Mouse (Mus musculus) liver, embryonic 11.5 days (tissue): ENCODE measurements around the gene Zbtb38. TPM values are rescaled to one million over a fixed set of nuclear protein-coding genes. Genes with fewer than 3 reads are reported as not detected.

Experiments used
- ATAC-seq: fragments of 200-750 bp; cut with Nextera tagmentation; replicated peaks from 2 replicates; pipeline ENCODE4 v1.8.0; 2017; ENCODE audit warnings: moderate number of reproducible peaks, mild to moderate bottlenecking, moderate TSS enrichment, moderate library complexity; ENCODE audit not compliant: low FRiP score
- DNase-seq: peaks from one replicate; pipeline ENCODE4 v3.0.0-alpha.2; 2017; ENCODE audit warnings: low spot score
- H3K27ac ChIP-seq: fragments of 300-500 bp; sonication (generic); 2 replicates; pipeline ENCODE4 v1.5.1; 2014; ENCODE audit warnings: mild to moderate bottlenecking, low read depth, low read length, control low read depth
- H3K27me3 ChIP-seq: fragments of 300-500 bp; sonication (generic); replicated peaks from 2 replicates; pipeline ENCODE4 v1.6.1; 2014; ENCODE audit warnings: low read length, mixed read lengths; ENCODE audit not compliant: control insufficient read depth, insufficient read depth
- H3K36me3 ChIP-seq: fragments of 300-500 bp; sonication (generic); 2 replicates; pipeline ENCODE4 v1.6.1; 2014; ENCODE audit warnings: mild to moderate bottlenecking, low read length, moderate library complexity, mixed read lengths; ENCODE audit not compliant: control insufficient read depth, insufficient read depth
- H3K4me1 ChIP-seq: fragments of 300-500 bp; sonication (generic); replicated peaks from 2 replicates; pipeline ENCODE4 v1.6.1; 2014; ENCODE audit warnings: low read length, mixed read lengths; ENCODE audit not compliant: control insufficient read depth, insufficient read depth
- H3K4me2 ChIP-seq: fragments of 300-500 bp; sonication (generic); 2 replicates; pipeline ENCODE4 v1.6.1; 2014; ENCODE audit warnings: mild to moderate bottlenecking, control low read depth, moderate library complexity
- H3K4me3 ChIP-seq: fragments of 300-500 bp; sonication (generic); 2 replicates; pipeline ENCODE4 v1.5.1; 2014; ENCODE audit warnings: low read depth, low read length, control low read depth
- H3K9ac ChIP-seq: fragments of 300-500 bp; sonication (generic); 2 replicates; pipeline ENCODE4 v1.6.1; 2014; ENCODE audit warnings: low read depth, low read length, control low read depth
- H3K9me3 ChIP-seq: fragments of 300-500 bp; sonication (generic); 2 replicates; pipeline ENCODE4 v1.6.1; 2016; ENCODE audit warnings: low read length, inconsistent platforms, mixed read lengths; ENCODE audit not compliant: control insufficient read depth
- WGBS: fragments of 180-500 bp; shearing (Covaris S2); extraction: QIAGEN DNeasy Blood & Tissue Kit; methylation state at CpG from one replicate; pipeline ENCODE4 v1.1.7; 2014; 5-methylcytosine and 5-hydroxymethylcytosine counted together
- polyA plus RNA-seq: library from polyadenylated mRNA; unstranded; fragments of >200 nt; fragmentation: Nextera tagmentation; extraction: Ambion mirVana; gene quantifications from 2 replicates; pipeline ENCODE4 v1.2.1, GENCODE M21; 2014

Gene Zbtb38
- polyA plus RNA-seq, 1 experiment from 2014 or later, result 10.1 TPM

DNA sequence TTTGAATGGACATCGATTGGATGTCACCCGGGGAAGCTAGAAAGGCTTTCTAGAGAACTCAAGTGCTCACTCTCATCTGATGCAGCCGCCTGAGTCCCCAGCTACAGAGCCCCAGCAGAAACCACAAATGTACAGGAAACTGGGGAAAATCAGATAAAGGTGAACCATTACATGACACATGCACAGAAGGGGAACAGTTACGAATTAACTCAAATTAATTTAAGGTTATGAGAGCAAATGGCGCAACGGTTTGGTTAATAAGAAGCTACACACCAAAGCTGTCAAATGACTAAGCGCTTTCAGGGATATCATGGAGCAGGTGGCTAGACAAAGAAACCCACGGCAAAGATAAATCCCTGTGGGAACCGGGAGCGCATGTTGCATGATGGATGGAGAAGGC, 35.2 kb upstream of the Zbtb38 start:
- H3K4me2 ChIP-seq, result no peak overlapping the region
- WGBS, result 61% methylated on average over 10 of the region's 10 CpGs
- ATAC-seq, result no peak

DNA sequence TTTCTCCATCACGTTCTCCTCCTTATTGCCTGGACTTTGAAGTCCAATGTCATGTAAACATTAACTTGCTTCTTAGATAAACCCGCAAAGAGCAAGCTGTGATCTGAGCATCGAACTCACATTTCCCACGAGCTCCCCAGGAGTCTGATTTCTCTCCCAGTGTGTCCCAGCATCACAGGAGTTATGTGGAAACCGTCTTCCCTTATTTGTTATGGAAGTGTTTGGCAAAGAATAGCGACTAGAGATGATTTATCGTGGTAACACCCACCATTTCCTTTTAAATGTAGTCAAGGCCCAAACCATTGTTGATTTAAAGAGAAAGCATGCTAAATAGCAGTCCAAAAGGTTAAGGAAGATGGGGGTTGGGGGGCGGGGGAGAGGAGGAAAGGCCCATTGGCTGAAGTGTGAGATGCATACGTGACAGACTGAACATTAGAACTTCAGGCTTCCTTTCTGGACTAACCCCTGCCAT, 33.3 kb upstream of the Zbtb38 start:
- ATAC-seq, result no peak
- Histone ChIP-seq H3K27me3 (no peaks in the 10 kb centered on the region), H3K36me3 (no peaks in the 10 kb centered on the region), H3K9me3 (no peaks in the 10 kb centered on the region), H3K4me1 (peaks cover 4% of the 10 kb centered on the region; the same call in 1 of the 2 replicates), H3K27ac (no peak overlapping the region), H3K4me2 (no peak overlapping the region), H3K9ac (no peak overlapping the region), H3K4me3 (no peak overlapping the region)
- DNase-seq, result no peak
- WGBS, result 42% methylated on average over 9 of the region's 9 CpGs

More for the DNA sequence above, 35.2 kb upstream of the Zbtb38 start:
- Histone ChIP-seq H3K4me1 (peaks cover 4% of the 10 kb centered on the region; the same call in 1 of the 2 replicates), H3K4me3 (no peak overlapping the region), H3K27me3 (no peaks in the 10 kb centered on the region), H3K9ac (no peak overlapping the region), H3K9me3 (no peaks in the 10 kb centered on the region), H3K36me3 (no peaks in the 10 kb centered on the region), H3K27ac (no peak overlapping the region)
- DNase-seq, result no peak

DNA sequence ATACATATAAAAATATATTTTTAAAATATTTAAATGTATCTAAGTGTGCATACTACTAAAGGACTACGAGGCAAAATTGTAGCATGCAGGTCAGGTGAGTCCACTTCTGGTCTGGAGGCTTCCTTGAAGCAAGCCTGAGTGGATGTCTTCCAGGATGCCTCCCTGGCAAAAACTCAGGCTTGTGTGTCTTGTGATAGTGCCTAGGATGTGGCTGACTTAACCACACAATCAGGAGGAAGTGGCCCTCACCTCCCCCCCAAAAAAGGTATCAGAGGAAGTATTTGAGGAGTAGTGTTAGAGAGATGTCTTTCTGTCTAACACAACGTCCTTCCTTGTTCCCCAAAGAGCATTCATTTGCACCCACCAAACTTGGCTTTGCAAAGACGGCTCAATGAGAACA, 32.6 kb upstream of the Zbtb38 start:
- ATAC-seq (no peak), DNase-seq (no peak)
- Histone ChIP-seq H3K36me3 (no peaks in the 10 kb centered on the region), H3K9ac (no peak overlapping the region), H3K9me3 (no peaks in the 10 kb centered on the region), H3K4me3 (no peak overlapping the region), H3K4me2 (no peak overlapping the region), H3K4me1 (peaks cover 4% of the 10 kb centered on the region; the same call in 1 of the 2 replicates), H3K27ac (no peak overlapping the region), H3K27me3 (no peaks in the 10 kb centered on the region)
- WGBS, result 36% methylated on average over 3 of the region's 3 CpGs

DNA sequence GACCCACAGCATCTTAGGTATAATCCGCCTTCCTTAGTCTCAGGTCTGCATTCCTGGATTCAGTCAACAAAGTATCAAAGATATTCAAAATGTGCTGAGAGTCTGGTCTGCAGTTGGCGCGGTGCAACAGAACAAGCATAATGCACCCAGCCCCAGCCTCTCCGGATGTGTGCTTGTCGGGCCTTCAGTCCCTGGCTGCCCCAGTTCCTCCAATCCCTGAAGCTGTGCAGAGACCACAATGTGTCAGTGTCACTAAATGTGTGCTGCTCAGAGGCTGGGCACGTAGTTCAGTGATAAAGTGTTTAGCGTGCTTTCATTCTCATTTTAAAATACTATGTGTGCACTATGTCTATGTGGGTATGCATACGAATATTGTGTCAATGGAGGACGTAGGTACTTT, 31.0 kb upstream of the Zbtb38 start:
- Histone ChIP-seq H3K4me3 (no peak overlapping the region), H3K4me2 (no peak overlapping the region), H3K36me3 (no peaks in the 10 kb centered on the region), H3K27ac (no peak overlapping the region), H3K4me1 (peaks cover 4% of the 10 kb centered on the region; the same call in 1 of the 2 replicates), H3K27me3 (no peaks in the 10 kb centered on the region), H3K9ac (no peak overlapping the region), H3K9me3 (no peaks in the 10 kb centered on the region)
- 71% methylated on average over 9 of the region's 9 CpGs for WGBS
- ATAC-seq, result no peak
- DNase-seq, result no peak

- no peaks in the 10 kb centered on the region for H3K9me3 ChIP-seq
- no peak overlapping the region for H3K9ac ChIP-seq
- no peaks in the 10 kb centered on the region for H3K36me3 ChIP-seq
- H3K27me3 ChIP-seq, result no peaks in the 10 kb centered on the region
- DNase-seq (no peak), ATAC-seq (no peak)
- no peak overlapping the region for H3K27ac ChIP-seq
- WGBS, result 63% methylated on average over 5 of the region's 5 CpGs
- no peak overlapping the region for H3K4me3 ChIP-seq
- no peak overlapping the region for H3K4me2 ChIP-seq
- H3K4me1 ChIP-seq, result peaks cover 4% of the 10 kb centered on the region; the same call in 1 of the 2 replicates
Measured at GRCm38 (mm10) chr9:96783258-96783657, 30.6 kb upstream of the Zbtb38 start.

DNA sequence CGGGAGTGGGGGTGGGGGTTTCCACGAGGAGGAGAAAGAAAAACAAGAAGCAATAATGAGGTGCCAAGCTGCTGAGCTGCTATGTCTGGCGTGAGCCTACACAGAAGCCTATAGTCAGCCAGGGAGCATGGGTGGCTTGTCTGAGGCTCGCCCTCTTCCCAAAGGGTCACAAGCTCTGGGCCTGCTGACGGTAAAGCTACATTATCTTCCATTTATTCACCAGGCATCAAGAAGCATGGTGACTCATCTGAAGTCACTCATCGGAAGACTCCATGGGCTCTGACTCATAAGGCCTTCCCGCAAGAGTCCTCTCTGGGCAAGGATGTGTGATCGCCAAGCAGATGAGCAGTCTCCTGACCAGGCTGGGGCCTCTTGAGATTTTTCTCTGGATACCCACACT, 29.4 kb upstream of the Zbtb38 start:
- Histone ChIP-seq H3K27ac (no peak overlapping the region), H3K27me3 (no peaks in the 10 kb centered on the region), H3K9ac (no peak overlapping the region), H3K9me3 (no peaks in the 10 kb centered on the region), H3K4me1 (peaks cover 4% of the 10 kb centered on the region; the same call in 1 of the 2 replicates), H3K36me3 (no peaks in the 10 kb centered on the region), H3K4me2 (no peak overlapping the region), H3K4me3 (no peak overlapping the region)
- 72% methylated on average over 8 of the region's 8 CpGs for WGBS
- ATAC-seq (no peak), DNase-seq (no peak)

- Histone ChIP-seq H3K27ac (no peak overlapping the region), H3K36me3 (no peaks in the 10 kb centered on the region), H3K4me3 (no peak overlapping the region), H3K4me1 (0 out of 2 replicates have a peak, but pooled peaks cover 2% of the 10 kb centered on the region), H3K27me3 (no peaks in the 10 kb centered on the region), H3K9ac (no peak overlapping the region), H3K9me3 (no peaks in the 10 kb centered on the region), H3K4me2 (no peak overlapping the region)
- DNase-seq (no peak), ATAC-seq (no peak)
- WGBS, result 21% methylated on average over 6 of the region's 6 CpGs
Measured at GRCm38 (mm10) chr9:96773146-96773545, 20.5 kb upstream of the Zbtb38 start.

DNA sequence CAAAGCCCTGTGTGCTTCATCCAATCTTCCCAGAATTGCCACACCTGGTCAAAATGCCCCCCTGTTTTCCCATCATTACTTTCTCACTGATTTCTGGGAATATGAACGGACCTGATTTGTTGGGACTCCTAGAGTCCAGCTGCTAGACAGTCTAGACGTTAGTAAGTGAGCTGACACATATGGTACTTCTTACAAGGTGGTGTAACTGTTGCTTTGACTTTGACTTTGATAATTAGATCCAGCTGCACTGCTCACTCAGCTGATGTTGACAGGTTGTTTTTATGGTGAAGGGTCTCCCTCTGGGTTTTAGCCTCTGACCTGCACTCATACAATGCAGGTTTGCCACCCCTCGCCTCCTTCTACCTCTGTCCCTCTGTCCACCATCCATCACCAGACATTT, 17.8 kb upstream of the Zbtb38 start:
- Histone ChIP-seq H3K4me1 (peaks cover 6% of the 10 kb centered on the region; the same call in 1 of the 2 replicates), H3K27me3 (no peaks in the 10 kb centered on the region), H3K9ac (no peak overlapping the region), H3K36me3 (no peaks in the 10 kb centered on the region), H3K4me2 (no peak overlapping the region), H3K27ac (no peak overlapping the region), H3K9me3 (no peaks in the 10 kb centered on the region), H3K4me3 (no peak overlapping the region)
- DNase-seq (no peak), ATAC-seq (no peak)
- 71% methylated on average over 3 of the region's 3 CpGs for WGBS

- no peak overlapping the region for H3K4me2 ChIP-seq
- no peak for DNase-seq
- H3K4me1 ChIP-seq, result peaks cover 8% of the 10 kb centered on the region; the same call in 1 of the 2 replicates
- no peaks in the 10 kb centered on the region for H3K9me3 ChIP-seq
- H3K27me3 ChIP-seq, result no peaks in the 10 kb centered on the region
- 56% methylated on average over 9 of the region's 9 CpGs for WGBS
- no peaks in the 10 kb centered on the region for H3K36me3 ChIP-seq
- no peak overlapping the region for H3K27ac ChIP-seq
- no peak overlapping the region for H3K9ac ChIP-seq
- no peak for ATAC-seq
- H3K4me3 ChIP-seq, result no peak overlapping the region
Measured at GRCm38 (mm10) chr9:96769651-96770050, 17.0 kb upstream of the Zbtb38 start.
